Mouse (Mus musculus) myocyte (in vitro differentiated cells): ENCODE measurements at regions not wholly inside any gene's neighbourhood (a gene's known extent, or its start where the extent isn't known, plus 50 kb on each side); places are given as distances from the start of the nearest gene placed in this dataset.

Experiments
- H3K27me3 ChIP-seq: one replicate; pipeline ENCODE4 v1.6.1; 2011; ENCODE audit not compliant: control insufficient read depth, insufficient read depth, insufficient read length
- H3K36me3 ChIP-seq: one replicate; pipeline ENCODE4 v1.6.1; 2011; ENCODE audit not compliant: control insufficient read depth, insufficient read depth
- H3K4me2 ChIP-seq: one replicate; pipeline ENCODE4 v1.6.1; 2011; ENCODE audit warnings: low read depth, control low read depth
- H3K4me3 ChIP-seq: one replicate; pipeline ENCODE4 v1.5.1; 2011; ENCODE audit warnings: mild to moderate bottlenecking, control low read depth, moderate library complexity
- H3K79me2 ChIP-seq: one replicate; pipeline ENCODE4 v1.6.1; 2011; ENCODE audit not compliant: control insufficient read depth, insufficient read depth
- H3ac ChIP-seq: one replicate; pipeline ENCODE4 v1.6.1; 2011; ENCODE audit not compliant: control insufficient read depth, insufficient read length
- CEBPB ChIP-seq: IDR thresholded peaks from 2 replicates; pipeline ENCODE4 v1.6.1; 2011; ENCODE audit warnings: mild to moderate bottlenecking, moderate library complexity; ENCODE audit not compliant: poor library complexity, insufficient read depth, severe bottlenecking
- E2F4 ChIP-seq: IDR thresholded peaks from one replicate; pipeline ENCODE4 v1.6.1; 2011; ENCODE audit warnings: mild to moderate bottlenecking, control low read depth, moderate library complexity; ENCODE audit not compliant: insufficient read depth
- MAX ChIP-seq: IDR thresholded peaks from one replicate; pipeline ENCODE4 v1.6.1; 2011; ENCODE audit warnings: low read depth, mild to moderate bottlenecking, control low read depth
- MYOD1 ChIP-seq, 3 experiments: IDR thresholded peaks; one replicate each; pipeline ENCODE4 v1.6.1; 2011; ENCODE audit warnings: control low read depth in 2 of 3, low read depth in 2 of 3, mild to moderate bottlenecking in 2 of 3, moderate library complexity in 1 of 3; ENCODE audit not compliant: insufficient read length in 2 of 3, control insufficient read depth in 1 of 3
- MYOG ChIP-seq, 3 experiments: IDR thresholded peaks; one replicate each; pipeline ENCODE4 v1.6.1; 2011; ENCODE audit warnings: control low read depth in 2 of 3, low read depth in 2 of 3, mild to moderate bottlenecking in 2 of 3; ENCODE audit not compliant: insufficient read length in 2 of 3, control insufficient read depth in 1 of 3, insufficient read depth in 1 of 3
- POLR2A ChIP-seq: IDR thresholded peaks from one replicate; pipeline ENCODE4 v1.6.1; 2011; ENCODE audit warnings: low read depth, mild to moderate bottlenecking, control low read depth, moderate library complexity; ENCODE audit not compliant: insufficient read length
- POLR2AphosphoS2 ChIP-seq: IDR thresholded peaks from one replicate; pipeline ENCODE4 v1.6.1; 2011; ENCODE audit warnings: low read depth, control low read depth; ENCODE audit not compliant: insufficient read length
- REST ChIP-seq: IDR thresholded peaks from one replicate; pipeline ENCODE4 v1.6.1; 2011; ENCODE audit warnings: mild to moderate bottlenecking, control low read depth, moderate library complexity; ENCODE audit not compliant: insufficient read depth, insufficient read length
- SRF ChIP-seq: IDR thresholded peaks from one replicate; pipeline ENCODE4 v1.6.1; 2011; ENCODE audit warnings: low read depth; ENCODE audit not compliant: control insufficient read depth, insufficient read length
- TCF12 ChIP-seq: IDR thresholded peaks from one replicate; pipeline ENCODE4 v1.6.1; 2011; ENCODE audit warnings: mild to moderate bottlenecking, control low read depth; ENCODE audit not compliant: poor library complexity, insufficient read depth, severe bottlenecking
- TCF3 ChIP-seq: IDR thresholded peaks from one replicate; pipeline ENCODE4 v1.6.1; 2011; ENCODE audit warnings: low read depth, control low read depth; ENCODE audit not compliant: insufficient read length
- USF1 ChIP-seq: IDR thresholded peaks from one replicate; pipeline ENCODE4 v1.6.1; 2011; ENCODE audit warnings: low read depth, mild to moderate bottlenecking, control low read depth, moderate library complexity

- H3K36me3 ChIP-seq, result no peaks in the 10 kb centered on the region
- H3K27me3 ChIP-seq, result no peaks in the 10 kb centered on the region
- no peak overlapping the region for H3K4me3 ChIP-seq
- H3K4me2 ChIP-seq, result no peak overlapping the region
- H3K79me2 ChIP-seq, result no peaks in the 10 kb centered on the region
- TF ChIP-seq SRF (no peak), E2F4 (no peak), TCF3 (no peak), MAX (no peak), USF1 (no peak), POLR2A (no peak), TCF12 (no peak), CEBPB (no peak), REST (no peak), MYOD1 (IDR thresholded peaks at IDR 0.05; ENCODE audit: control insufficient read depth in 1 of 3, insufficient read length in 2 of 3, low read depth in 2 of 3) (no peak), MYOG (IDR thresholded peaks at IDR 0.05; ENCODE audit: control insufficient read depth in 1 of 3, insufficient read depth in 1 of 3, insufficient read length in 2 of 3, low read depth in 2 of 3) (no peak), POLR2AphosphoS2 (no peak)
- no peak overlapping the region for H3ac ChIP-seq
Measured at GRCm38 (mm10) chr15:87958866-87959265, 414.8 kb downstream of the Fam19a5 start.

- no peaks in the 10 kb centered on the region for H3K36me3 ChIP-seq
- H3K27me3 ChIP-seq, result no peaks in the 10 kb centered on the region
- H3K79me2 ChIP-seq, result no peaks in the 10 kb centered on the region
Measured at GRCm38 (mm10) chr15:87972641-87973040, 428.5 kb downstream of the Fam19a5 start.

GRCm38 (mm10) chr15:87987322-87987985 lies 443.4 kb downstream of the Fam19a5 start:
- Histone ChIP-seq H3K79me2 (no peaks in the 10 kb centered on the region), H3K36me3 (no peaks in the 10 kb centered on the region), H3K4me2 (no peak overlapping the region), H3ac (no peak overlapping the region), H3K4me3 (no peak overlapping the region), H3K27me3 (no peaks in the 10 kb centered on the region)
- TF ChIP-seq MYOG (IDR thresholded peaks at IDR 0.05; ENCODE audit: control insufficient read depth in 1 of 3, insufficient read depth in 1 of 3, insufficient read length in 2 of 3, low read depth in 2 of 3) (no peak), REST (no peak), MYOD1 (IDR thresholded peaks at IDR 0.05; ENCODE audit: control insufficient read depth in 1 of 3, insufficient read length in 2 of 3, low read depth in 2 of 3) (no peak), CEBPB (no peak), TCF3 (no peak), POLR2AphosphoS2 (no peak), E2F4 (no peak), MAX (no peak), SRF (no peak), TCF12 (no peak), USF1 (no peak), POLR2A (no peak)

More at GRCm38 (mm10) chr15:87972641-87973040, 428.5 kb downstream of the Fam19a5 start:
- Histone ChIP-seq H3ac (no peak overlapping the region), H3K4me2 (no peak overlapping the region), H3K4me3 (no peak overlapping the region)
- no peak for TF ChIP-seq TCF3
- TF ChIP-seq POLR2A, result no peak
- TF ChIP-seq E2F4, result no peak
- TF ChIP-seq MAX, result no peak
- no peak for TF ChIP-seq POLR2AphosphoS2
- no peak for TF ChIP-seq TCF12
- no peak for TF ChIP-seq USF1
- no peak for TF ChIP-seq SRF
- TF ChIP-seq REST, result no peak
- no peak for TF ChIP-seq CEBPB
- no peak for TF ChIP-seq MYOG (IDR thresholded peaks at IDR 0.05; ENCODE audit: control insufficient read depth in 1 of 3, insufficient read depth in 1 of 3, insufficient read length in 2 of 3, low read depth in 2 of 3)
- no peak for TF ChIP-seq MYOD1 (IDR thresholded peaks at IDR 0.05; ENCODE audit: control insufficient read depth in 1 of 3, insufficient read length in 2 of 3, low read depth in 2 of 3)

- Histone ChIP-seq H3K36me3 (no peaks in the 10 kb centered on the region), H3K4me3 (no peak overlapping the region), H3K79me2 (no peaks in the 10 kb centered on the region), H3K4me2 (no peak overlapping the region), H3ac (no peak overlapping the region), H3K27me3 (no peaks in the 10 kb centered on the region)
- TF ChIP-seq CEBPB (no peak), MYOD1 (IDR thresholded peaks at IDR 0.05; ENCODE audit: control insufficient read depth in 1 of 3, insufficient read length in 2 of 3, low read depth in 2 of 3) (no peak), POLR2A (no peak)
Measured at GRCm38 (mm10) chr15:87994546-87994945, 450.4 kb downstream of the Fam19a5 start.
